Mouse (Mus musculus) kidney, embryonic 16.5 days (tissue): ENCODE data around the gene Zbtb3. TPM values are rescaled to one million over a fixed set of nuclear protein-coding genes. Genes with fewer than 3 reads are reported as not detected.

Experiments used
- ATAC-seq: fragments of 200-750 bp; cut with Nextera tagmentation; 2 replicates; pipeline ENCODE4 v1.8.0; 2017; ENCODE audit warnings: moderate TSS enrichment; ENCODE audit not compliant: low FRiP score, low TSS enrichment
- H3K27ac ChIP-seq: fragments of 300-500 bp; sonication (generic); 2 replicates; pipeline ENCODE4 v1.5.1; 2014; ENCODE audit warnings: low read length
- H3K27me3 ChIP-seq: fragments of 300-500 bp; sonication (generic); 2 replicates; pipeline ENCODE4 v1.6.1; 2014; ENCODE audit warnings: low read length, control low read depth, mixed read lengths; ENCODE audit not compliant: insufficient read depth
- H3K36me3 ChIP-seq: fragments of 300-500 bp; sonication (generic); 2 replicates; pipeline ENCODE4 v1.6.1; 2014; ENCODE audit warnings: low read length, control low read depth, mixed read lengths; ENCODE audit not compliant: insufficient read depth
- H3K4me1 ChIP-seq: fragments of 300-500 bp; sonication (generic); 2 replicates; pipeline ENCODE4 v1.6.1; 2014; ENCODE audit warnings: low read length, control low read depth, mixed read lengths; ENCODE audit not compliant: insufficient read depth
- H3K4me2 ChIP-seq: fragments of 300-500 bp; sonication (generic); replicated peaks from 2 replicates; pipeline ENCODE4 v1.6.1; 2014; ENCODE audit warnings: low read depth, low read length
- H3K4me3 ChIP-seq: fragments of 300-500 bp; sonication (generic); 2 replicates; pipeline ENCODE4 v1.5.1; 2014; ENCODE audit warnings: mild to moderate bottlenecking, low read length
- H3K9ac ChIP-seq: fragments of 300-500 bp; sonication (generic); replicated peaks from 2 replicates; pipeline ENCODE4 v1.6.1; 2014; ENCODE audit warnings: low read length
- H3K9me3 ChIP-seq: fragments of 300-500 bp; sonication (generic); 2 replicates; pipeline ENCODE4 v1.6.1; 2016; ENCODE audit warnings: low read length, control low read depth
- WGBS: fragments of 180-500 bp; shearing (Covaris S2); extraction: QIAGEN DNeasy Blood & Tissue Kit; methylation state at CpG from one replicate; pipeline ENCODE4 v1.1.7; 2014; 5-methylcytosine and 5-hydroxymethylcytosine counted together
- polyA plus RNA-seq: library from polyadenylated mRNA; unstranded; fragments of >200 nt; fragmentation: Nextera tagmentation; extraction: Ambion mirVana; gene quantifications from 2 replicates; pipeline ENCODE4 v1.2.1, GENCODE M21; 2015

Zbtb3 gene
- polyA plus RNA-seq, 1 experiment from 2014 or later = 6.4 TPM

DNA sequence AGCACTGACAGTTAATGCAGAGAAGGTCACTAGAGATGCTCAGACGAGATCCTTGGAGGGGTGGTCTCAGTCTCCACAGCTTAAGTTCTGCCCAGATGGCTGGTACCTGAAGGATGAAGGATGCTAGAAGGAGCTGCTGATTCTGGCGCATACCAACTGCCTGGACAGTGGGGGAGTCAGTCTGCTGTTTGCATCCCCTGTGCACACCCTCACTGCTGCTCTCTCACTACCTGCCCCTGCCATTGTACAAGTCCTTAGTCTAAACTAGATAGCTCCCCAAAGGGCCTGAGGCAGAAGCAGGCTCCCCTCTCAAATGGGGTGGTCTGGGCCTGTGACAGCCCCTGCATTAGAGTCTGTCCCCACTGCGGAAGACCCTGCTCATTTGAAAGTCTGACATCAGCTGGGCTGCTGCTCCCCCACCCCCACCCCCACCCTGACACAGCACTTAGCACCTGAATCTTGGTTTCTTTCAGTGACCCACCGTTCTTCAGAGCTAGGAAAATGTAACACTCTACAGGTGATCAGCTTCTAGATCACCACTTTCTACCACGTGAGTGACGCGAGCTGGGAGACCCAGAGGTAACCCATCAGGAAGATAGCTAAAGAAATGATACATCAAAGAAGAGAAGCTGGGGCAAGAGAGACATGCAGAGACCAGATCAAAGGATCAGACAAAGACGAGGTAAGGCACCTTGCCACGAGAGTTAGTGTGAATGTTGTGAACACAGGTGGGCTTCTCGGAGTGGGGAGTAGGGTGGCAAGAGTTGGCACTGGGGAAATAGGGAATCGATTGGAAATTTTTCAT is 37.0 kb downstream of the Zbtb3 start, which contains the start of gene Gng3:
TSS of gene Gng3 (minus strand) at position 92 of the 805 bp plus-strand sequence.
- Histone ChIP-seq H3K4me2 (peak within 1 kb of the TSS; percentile 90), H3K27me3 (no peaks in the 10 kb centered on the region), H3K4me1 (peaks cover 32% of the 10 kb centered on the region), H3K9me3 (no peaks in the 10 kb centered on the region), H3K36me3 (peaks cover 22% of the 10 kb centered on the region), H3K4me3 (peak within 1 kb of the TSS; percentile 55), H3K9ac (peak within 1 kb of the TSS; percentile 87), H3K27ac (peak within 1 kb of the TSS; percentile 99)
- 54% methylated on average over 11 of the region's 11 CpGs for WGBS
- no peak for ATAC-seq

DNA sequence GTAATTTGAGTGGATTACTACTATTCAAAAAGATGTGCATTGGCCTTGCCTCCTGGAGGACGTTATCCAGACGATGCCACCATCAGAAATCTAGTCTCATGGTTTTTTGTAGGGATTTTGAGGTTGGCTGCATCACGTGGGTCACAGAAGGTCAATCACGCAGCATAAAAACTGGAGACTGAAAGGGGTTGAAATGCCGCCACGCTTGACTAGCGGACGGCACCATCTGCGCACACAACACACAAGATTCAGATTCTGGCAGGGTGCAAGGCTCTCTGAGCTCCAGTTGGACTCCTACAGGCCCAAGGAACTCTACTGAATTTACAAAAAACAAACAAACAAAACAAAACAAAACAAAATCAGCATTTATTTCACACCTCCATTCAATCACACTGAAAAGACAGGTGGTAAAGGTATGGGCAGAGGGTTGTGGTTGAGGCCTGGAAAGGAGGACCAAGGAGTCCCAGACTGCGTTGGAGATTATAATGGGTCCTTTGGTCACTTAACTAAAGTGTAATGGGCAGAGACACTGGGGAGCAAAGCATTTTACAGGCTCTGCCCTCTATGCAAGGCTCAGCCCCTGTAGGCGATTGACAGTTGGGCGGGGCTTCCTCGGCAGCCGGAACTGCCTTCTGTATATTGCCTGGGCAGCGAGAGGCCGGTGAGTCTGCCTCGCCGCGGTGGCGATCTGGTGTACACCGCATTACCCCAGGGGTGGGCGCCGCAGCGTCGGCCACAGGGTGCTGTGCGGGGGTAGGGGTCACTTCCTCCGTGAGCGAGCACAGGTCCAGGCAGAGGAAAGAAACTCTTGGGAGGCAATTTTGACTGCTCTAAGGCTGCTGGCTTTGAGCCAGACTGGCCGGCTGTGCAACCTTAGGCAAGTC is 37.8 kb downstream of the Zbtb3 start:
- H3K4me1 ChIP-seq = peaks cover 32% of the 10 kb centered on the region
- peak; percentile 73 for ATAC-seq
- no peaks in the 10 kb centered on the region for H3K27me3 ChIP-seq
- peak overlapping the region; percentile 76 for H3K4me2 ChIP-seq
- H3K9ac ChIP-seq = peak overlapping the region; percentile 68
- no peaks in the 10 kb centered on the region for H3K9me3 ChIP-seq
- 23% methylated on average over 29 of the region's 29 CpGs for WGBS
- H3K36me3 ChIP-seq = peaks cover 15% of the 10 kb centered on the region
- H3K4me3 ChIP-seq = peak overlapping the region; percentile 59
- peak overlapping the region; percentile 37; the same call in 1 of the 2 replicates for H3K27ac ChIP-seq

DNA sequence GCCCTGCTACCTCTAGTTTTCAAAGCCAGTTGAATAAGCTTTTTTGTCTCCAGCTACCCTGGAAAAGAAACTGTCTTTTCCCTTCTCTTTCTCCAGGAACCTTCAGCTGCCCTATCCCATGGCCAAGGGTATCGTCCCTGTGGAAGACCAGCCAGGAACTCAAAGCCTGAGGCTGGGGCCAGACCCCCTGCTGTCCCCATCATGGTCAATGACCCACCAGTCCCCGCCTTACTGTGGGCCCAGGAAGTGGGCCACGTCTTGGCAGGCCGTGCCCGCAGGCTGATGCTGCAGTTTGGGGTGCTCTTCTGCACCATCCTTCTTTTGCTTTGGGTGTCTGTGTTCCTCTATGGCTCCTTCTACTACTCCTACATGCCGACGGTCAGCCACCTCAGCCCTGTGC is 38.7 kb downstream of the Zbtb3 start:
- WGBS = 92% methylated on average over 7 of the region's 7 CpGs
- Histone ChIP-seq H3K9me3 (no peaks in the 10 kb centered on the region), H3K36me3 (peaks cover 15% of the 10 kb centered on the region; the same call in 1 of the 2 replicates), H3K9ac (peak overlapping the region; percentile 68), H3K27ac (peak overlapping the region; percentile 17; the same call in 1 of the 2 replicates), H3K27me3 (no peaks in the 10 kb centered on the region), H3K4me1 (peaks cover 32% of the 10 kb centered on the region), H3K4me3 (peak overlapping the region; percentile 59), H3K4me2 (peak overlapping the region; percentile 76)
- no peak for ATAC-seq

DNA sequence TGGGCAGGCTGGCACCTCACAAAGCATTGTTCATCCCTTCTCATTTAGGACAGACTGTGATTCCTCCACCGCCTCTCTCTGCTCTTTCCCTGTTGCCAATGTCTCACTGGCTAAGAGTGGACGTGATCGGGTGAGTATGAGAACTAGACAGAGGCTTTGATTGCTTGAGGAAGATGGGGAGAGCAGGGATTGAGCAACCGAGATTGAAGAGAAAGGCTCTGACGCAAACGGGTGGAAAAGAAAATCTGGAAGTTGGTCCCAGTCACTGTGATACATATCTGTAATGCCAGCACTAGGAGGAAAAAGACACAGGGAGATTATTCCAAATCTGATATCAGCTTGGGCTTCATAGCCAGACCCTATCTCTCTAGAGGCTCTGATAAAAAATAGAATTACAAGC is 40.6 kb downstream of the Zbtb3 start:
- Histone ChIP-seq H3K9ac (no peak overlapping the region), H3K4me1 (peaks cover 32% of the 10 kb centered on the region), H3K36me3 (peaks cover 28% of the 10 kb centered on the region), H3K4me2 (no peak overlapping the region), H3K9me3 (no peaks in the 10 kb centered on the region), H3K27ac (no peak overlapping the region), H3K27me3 (no peaks in the 10 kb centered on the region), H3K4me3 (no peak overlapping the region)
- ATAC-seq = no peak
- WGBS = 87% methylated on average over 6 of the region's 6 CpGs

DNA sequence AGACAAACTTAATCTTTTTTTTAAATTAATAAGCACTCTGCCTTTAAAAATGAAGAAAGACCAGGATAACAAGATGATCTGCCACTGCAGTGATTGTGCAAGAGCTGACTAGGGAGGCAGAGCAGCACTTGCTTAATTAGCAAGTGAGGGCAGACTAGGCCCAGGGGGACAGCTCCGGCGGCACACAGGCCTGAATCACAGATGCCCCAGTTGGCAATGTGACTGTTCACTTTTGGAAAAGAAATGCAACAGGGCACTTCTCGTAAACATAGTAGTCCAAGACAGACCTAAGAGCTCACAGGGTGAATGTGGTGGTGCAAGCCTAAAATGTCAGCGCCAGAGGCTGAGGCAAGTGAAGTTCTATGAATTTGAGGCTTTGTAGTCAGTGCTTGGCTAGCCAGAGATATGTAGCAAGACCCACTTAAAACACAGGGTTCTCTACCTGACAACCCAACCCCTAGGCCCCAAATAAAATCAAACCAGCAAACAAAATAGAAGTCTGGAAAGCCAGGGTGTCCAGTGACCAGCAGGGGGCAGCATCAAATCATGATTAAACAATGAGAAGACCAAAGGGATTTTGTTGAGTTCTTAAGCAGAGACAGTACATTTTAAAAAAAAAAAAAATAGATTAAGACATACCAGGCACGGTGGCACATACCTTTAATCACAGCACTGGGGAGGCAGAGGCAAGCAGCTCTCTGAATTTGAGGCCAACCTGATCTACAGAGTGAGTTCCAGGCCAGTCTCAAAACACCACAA is 42.2 kb downstream of the Zbtb3 start:
- H3K4me2 ChIP-seq = no peak overlapping the region

DNA sequence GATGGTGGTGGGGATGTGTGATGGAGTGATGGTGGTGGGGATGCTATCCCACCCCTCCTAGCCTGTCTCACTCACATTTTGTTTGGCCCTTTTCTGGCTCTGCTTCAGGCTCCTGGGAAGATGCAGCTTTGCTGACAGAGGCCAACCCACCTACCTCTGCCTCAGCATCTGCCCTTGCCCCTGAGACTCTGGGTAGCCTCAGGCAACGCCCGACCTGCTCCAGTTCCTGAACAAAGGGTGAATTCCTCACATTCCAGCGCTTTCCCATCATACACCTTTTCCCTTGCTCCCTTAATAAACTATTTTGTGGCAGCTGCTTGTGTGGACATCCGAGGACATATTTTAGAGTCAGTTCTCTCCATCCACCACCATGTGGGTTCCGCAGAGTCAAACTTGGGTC is 46.0 kb downstream of the Zbtb3 start:
- no peak overlapping the region for H3K27ac ChIP-seq
- no peaks in the 10 kb centered on the region for H3K27me3 ChIP-seq
- H3K4me3 ChIP-seq = no peak overlapping the region
- no peak for ATAC-seq
- H3K4me2 ChIP-seq = no peak overlapping the region
- 0 out of 2 replicates have a peak, but pooled peaks cover 7% of the 10 kb centered on the region for H3K4me1 ChIP-seq
- no peak overlapping the region for H3K9ac ChIP-seq
- peaks cover 22% of the 10 kb centered on the region for H3K36me3 ChIP-seq
- H3K9me3 ChIP-seq = no peaks in the 10 kb centered on the region
- WGBS = 78% methylated on average over 5 of the region's 5 CpGs

More for the DNA sequence above, 42.2 kb downstream of the Zbtb3 start:
- Histone ChIP-seq H3K9me3 (no peaks in the 10 kb centered on the region), H3K9ac (no peak overlapping the region), H3K27ac (no peak overlapping the region), H3K27me3 (no peaks in the 10 kb centered on the region), H3K36me3 (peaks cover 28% of the 10 kb centered on the region), H3K4me1 (peaks cover 16% of the 10 kb centered on the region), H3K4me3 (no peak overlapping the region)
- no peak for ATAC-seq
- 74% methylated on average over 5 of the region's 5 CpGs for WGBS

DNA sequence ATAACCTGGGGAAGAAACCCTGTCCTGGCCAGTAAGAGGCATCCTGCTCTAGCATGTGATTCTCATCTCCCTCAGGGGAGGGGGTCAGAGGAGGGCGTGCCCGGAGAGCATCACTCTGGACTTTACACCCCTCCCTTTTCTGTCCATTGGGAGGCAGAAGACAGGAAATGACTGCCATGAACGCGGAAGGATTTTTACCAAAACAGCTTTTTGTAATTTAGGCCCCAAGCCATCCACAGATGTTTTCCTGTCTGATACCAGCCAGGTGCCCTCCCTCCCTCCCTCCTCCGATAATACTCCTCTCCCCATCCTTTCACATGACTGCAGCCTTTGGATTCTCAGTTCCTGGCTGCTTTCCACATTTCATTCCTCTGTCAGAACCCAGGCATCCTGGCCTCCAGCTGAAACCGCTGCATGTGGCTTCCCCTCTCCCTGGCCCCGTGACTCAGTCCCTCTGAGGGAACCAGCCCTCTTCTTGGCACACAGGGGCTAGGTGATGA is 48.1 kb downstream of the Zbtb3 start, which contains the start of gene Lrrn4cl:
TSS of gene Lrrn4cl (plus strand) at position 367 of the 500 bp plus-strand sequence.
- WGBS = 23% methylated on average over 7 of the region's 7 CpGs
- Histone ChIP-seq H3K9me3 (no peaks in the 10 kb centered on the region), H3K27me3 (no peaks in the 10 kb centered on the region), H3K4me1 (0 out of 2 replicates have a peak, but pooled peaks cover 7% of the 10 kb centered on the region), H3K4me2 (0 out of 2 replicates have a peak within 1 kb of the TSS, but pooled peaks have one; percentile 14), H3K36me3 (peaks cover 21% of the 10 kb centered on the region), H3K9ac (peak within 1 kb of the TSS; percentile 23; the same call in 1 of the 2 replicates), H3K27ac (no peak within 1 kb of the TSS), H3K4me3 (no peak within 1 kb of the TSS)
- peak; percentile 49; the same call in 1 of the 2 replicates for ATAC-seq

DNA sequence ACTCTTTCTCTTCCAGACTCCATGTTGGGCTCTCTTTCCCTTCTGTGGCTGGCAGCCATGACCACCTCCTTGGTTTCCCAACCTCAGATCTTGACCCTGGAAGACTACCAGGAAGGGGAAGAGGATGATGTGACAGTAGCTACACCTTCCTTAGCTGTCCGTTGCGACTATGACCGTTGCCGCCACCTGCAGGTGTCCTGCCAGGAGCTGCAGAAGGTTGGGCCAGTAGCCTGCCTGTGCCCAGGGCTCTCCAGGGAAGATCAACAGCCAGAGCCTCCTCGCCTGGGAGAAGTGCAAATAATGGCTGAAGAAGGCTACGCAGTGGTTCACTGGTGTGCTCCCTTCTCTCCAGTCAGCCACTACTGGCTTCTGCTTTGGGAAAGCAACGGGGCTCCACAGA is 49.3 kb downstream of the Zbtb3 start:
- no peaks in the 10 kb centered on the region for H3K9me3 ChIP-seq
- ATAC-seq = no peak
- WGBS = 57% methylated on average over 7 of the region's 7 CpGs
- H3K9ac ChIP-seq = no peak overlapping the region
- no peak overlapping the region for H3K27ac ChIP-seq
- H3K27me3 ChIP-seq = no peaks in the 10 kb centered on the region
- 0 out of 2 replicates have a peak, but pooled peaks cover 7% of the 10 kb centered on the region for H3K4me1 ChIP-seq
- peaks cover 9% of the 10 kb centered on the region for H3K36me3 ChIP-seq
- no peak overlapping the region for H3K4me2 ChIP-seq
- H3K4me3 ChIP-seq = no peak overlapping the region
